Mouse (Mus musculus) hindbrain, embryonic 13.5 days (tissue): ENCODE results near the gene Cnnm2. TPM values are rescaled to one million over a fixed set of nuclear protein-coding genes. Genes with fewer than 3 reads are reported as not detected.

Experiments used
- ATAC-seq: fragments of 200-750 bp; cut with Nextera tagmentation; 2 replicates; pipeline ENCODE4 v1.8.0; 2017; ENCODE audit warnings: moderate TSS enrichment; ENCODE audit not compliant: low FRiP score
- H3K27ac ChIP-seq: fragments of 300-500 bp; sonication (generic); 2 replicates; pipeline ENCODE4 v1.5.1; 2015; ENCODE audit warnings: inconsistent platforms, mild to moderate bottlenecking, moderate library complexity
- H3K27me3 ChIP-seq: fragments of 300-500 bp; sonication (generic); 2 replicates; pipeline ENCODE4 v1.6.1; 2015; ENCODE audit warnings: mild to moderate bottlenecking, inconsistent platforms
- H3K36me3 ChIP-seq: fragments of 300-500 bp; sonication (generic); 2 replicates; pipeline ENCODE4 v1.6.1; 2015; ENCODE audit warnings: mild to moderate bottlenecking, inconsistent platforms
- H3K4me1 ChIP-seq: fragments of 300-500 bp; sonication (generic); replicated peaks from 2 replicates; pipeline ENCODE4 v1.6.1; 2015; ENCODE audit warnings: inconsistent platforms
- H3K4me2 ChIP-seq: fragments of 300-500 bp; sonication (generic); 2 replicates; pipeline ENCODE4 v1.6.1; 2015; ENCODE audit warnings: inconsistent platforms, mild to moderate bottlenecking, moderate library complexity
- H3K4me3 ChIP-seq: fragments of 300-500 bp; sonication (generic); 2 replicates; pipeline ENCODE4 v1.5.1; 2015; ENCODE audit warnings: mild to moderate bottlenecking, inconsistent platforms
- H3K9ac ChIP-seq: fragments of 300-500 bp; sonication (generic); 2 replicates; pipeline ENCODE4 v1.6.1; 2015; ENCODE audit warnings: mild to moderate bottlenecking, inconsistent platforms
- H3K9me3 ChIP-seq: fragments of 300-500 bp; sonication (generic); 2 replicates; pipeline ENCODE4 v1.6.1; 2016; ENCODE audit warnings: inconsistent platforms
- whole genome bisulfite sequencing: fragments of 180-500 bp; shearing (Covaris S2); methylation state at CpG from one replicate; pipeline ENCODE4 v1.1.7; 2015; 5-methylcytosine and 5-hydroxymethylcytosine counted together
- polyA plus RNA-seq: library from polyadenylated mRNA; unstranded; fragments of >200 nt; fragmentation: Nextera tagmentation; extraction: Ambion mirVana; gene quantifications from 2 replicates; pipeline ENCODE4 v1.2.1, GENCODE M21; 2015

Gene Cnnm2
- polyA plus RNA-seq, 1 experiment from 2014 or later: 5.8 TPM

- 87% methylated on average over 17 of the region's 17 CpGs for WGBS
Measured at GRCm38 (mm10) chr19:46863236-46863927, 102.0 kb downstream of the Cnnm2 start.

GRCm38 (mm10) chr19:46864079-46864478, 102.7 kb downstream of the Cnnm2 start:
- H3K4me3 ChIP-seq: no peak overlapping the region
- H3K9ac ChIP-seq: no peak overlapping the region
- H3K9me3 ChIP-seq: no peaks in the 10 kb centered on the region
- 0 out of 2 replicates have a peak, but pooled peaks cover 5% of the 10 kb centered on the region for H3K36me3 ChIP-seq
- no peaks in the 10 kb centered on the region for H3K27me3 ChIP-seq
- H3K4me1 ChIP-seq: peaks cover 3% of the 10 kb centered on the region; the same call in 1 of the 2 replicates
- ATAC-seq: no peak
- H3K4me2 ChIP-seq: no peak overlapping the region
- 65% methylated on average over 6 of the region's 6 CpGs for WGBS
- H3K27ac ChIP-seq: no peak overlapping the region

More at GRCm38 (mm10) chr19:46863236-46863927, 102.0 kb downstream of the Cnnm2 start:
- ATAC-seq: no peak
- Histone ChIP-seq H3K27ac (no peak overlapping the region), H3K9me3 (no peaks in the 10 kb centered on the region), H3K4me2 (no peak overlapping the region), H3K9ac (no peak overlapping the region), H3K36me3 (0 out of 2 replicates have a peak, but pooled peaks cover under 1% of the 10 kb centered on the region), H3K4me1 (0 out of 2 replicates have a peak, but pooled peaks cover 3% of the 10 kb centered on the region), H3K4me3 (no peak overlapping the region), H3K27me3 (no peaks in the 10 kb centered on the region)

GRCm38 (mm10) chr19:46864731-46865331, 103.4 kb downstream of the Cnnm2 start:
- no peak overlapping the region for H3K27ac ChIP-seq
- WGBS: 77% methylated on average over 6 of the region's 6 CpGs
- H3K4me2 ChIP-seq: no peak overlapping the region
- H3K4me1 ChIP-seq: peaks cover 3% of the 10 kb centered on the region; the same call in 1 of the 2 replicates
- no peak for ATAC-seq
- H3K9me3 ChIP-seq: no peaks in the 10 kb centered on the region
- H3K36me3 ChIP-seq: 0 out of 2 replicates have a peak, but pooled peaks cover 5% of the 10 kb centered on the region
- no peak overlapping the region for H3K4me3 ChIP-seq
- no peak overlapping the region for H3K9ac ChIP-seq
- no peaks in the 10 kb centered on the region for H3K27me3 ChIP-seq

- no peak for ATAC-seq
- H3K4me2 ChIP-seq: no peak overlapping the region
Measured at GRCm38 (mm10) chr19:46865381-46865780, 104.0 kb downstream of the Cnnm2 start.

GRCm38 (mm10) chr19:46869049-46869448, 107.7 kb downstream of the Cnnm2 start:
- no peaks in the 10 kb centered on the region for H3K27me3 ChIP-seq
- no peak overlapping the region for H3K4me2 ChIP-seq
- H3K27ac ChIP-seq: no peak overlapping the region
- WGBS: 67% methylated on average over 11 of the region's 11 CpGs
- no peak overlapping the region for H3K4me3 ChIP-seq
- no peak overlapping the region for H3K9ac ChIP-seq
- H3K4me1 ChIP-seq: no peaks in the 10 kb centered on the region; the same call in 1 of the 2 replicates
- no peak for ATAC-seq
- H3K36me3 ChIP-seq: 0 out of 2 replicates have a peak, but pooled peaks cover 10% of the 10 kb centered on the region
- no peaks in the 10 kb centered on the region for H3K9me3 ChIP-seq

More at GRCm38 (mm10) chr19:46865381-46865780, 104.0 kb downstream of the Cnnm2 start:
- Histone ChIP-seq H3K4me1 (peaks cover 3% of the 10 kb centered on the region; the same call in 1 of the 2 replicates), H3K36me3 (0 out of 2 replicates have a peak, but pooled peaks cover 5% of the 10 kb centered on the region), H3K9ac (no peak overlapping the region), H3K4me3 (no peak overlapping the region), H3K27ac (no peak overlapping the region), H3K9me3 (no peaks in the 10 kb centered on the region), H3K27me3 (no peaks in the 10 kb centered on the region)
- WGBS: 91% methylated on average over 4 of the region's 4 CpGs

- Histone ChIP-seq H3K4me2 (no peak overlapping the region), H3K27ac (no peak overlapping the region), H3K4me3 (no peak overlapping the region), H3K9ac (no peak overlapping the region), H3K27me3 (no peaks in the 10 kb centered on the region), H3K9me3 (no peaks in the 10 kb centered on the region), H3K4me1 (no peaks in the 10 kb centered on the region; the same call in 1 of the 2 replicates), H3K36me3 (0 out of 2 replicates have a peak, but pooled peaks cover 10% of the 10 kb centered on the region)
- 12% methylated on average over 6 of the region's 6 CpGs for WGBS
- ATAC-seq: peak; percentile 49; the same call in 1 of the 2 replicates
Measured at GRCm38 (mm10) chr19:46869526-46869925, 108.1 kb downstream of the Cnnm2 start.

- no peaks in the 10 kb centered on the region; the same call in 1 of the 2 replicates for H3K4me1 ChIP-seq
- WGBS: 97% methylated on average over 4 of the region's 4 CpGs
- ATAC-seq: no peak
- H3K9ac ChIP-seq: no peak overlapping the region
- H3K4me3 ChIP-seq: no peak overlapping the region
- H3K9me3 ChIP-seq: no peaks in the 10 kb centered on the region
- no peak overlapping the region for H3K4me2 ChIP-seq
- H3K36me3 ChIP-seq: 0 out of 2 replicates have a peak, but pooled peaks cover 10% of the 10 kb centered on the region
- no peak overlapping the region for H3K27ac ChIP-seq
- no peaks in the 10 kb centered on the region for H3K27me3 ChIP-seq
Measured at GRCm38 (mm10) chr19:46871096-46871495, 109.7 kb downstream of the Cnnm2 start.

GRCm38 (mm10) chr19:46871651-46872050, 110.3 kb downstream of the Cnnm2 start:
- H3K4me2 ChIP-seq: no peak overlapping the region
- WGBS: 83% methylated on average over 7 of the region's 7 CpGs

GRCm38 (mm10) chr19:46873924-46874323, 112.5 kb downstream of the Cnnm2 start:
- no peak overlapping the region for H3K27ac ChIP-seq
- peaks cover 9% of the 10 kb centered on the region; the same call in 1 of the 2 replicates for H3K36me3 ChIP-seq
- H3K9me3 ChIP-seq: no peaks in the 10 kb centered on the region
- no peaks in the 10 kb centered on the region; the same call in 1 of the 2 replicates for H3K4me1 ChIP-seq
- no peak for ATAC-seq
- H3K4me3 ChIP-seq: no peak overlapping the region
- 93% methylated on average over 3 of the region's 3 CpGs for WGBS
- no peaks in the 10 kb centered on the region for H3K27me3 ChIP-seq
- H3K9ac ChIP-seq: no peak overlapping the region
- no peak overlapping the region for H3K4me2 ChIP-seq

More at GRCm38 (mm10) chr19:46871651-46872050, 110.3 kb downstream of the Cnnm2 start:
- ATAC-seq: no peak
- 0 out of 2 replicates have a peak, but pooled peaks cover 10% of the 10 kb centered on the region for H3K36me3 ChIP-seq
- H3K9ac ChIP-seq: no peak overlapping the region; the same call in 1 of the 2 replicates
- no peak overlapping the region for H3K27ac ChIP-seq
- H3K27me3 ChIP-seq: no peaks in the 10 kb centered on the region
- H3K9me3 ChIP-seq: no peaks in the 10 kb centered on the region
- no peak overlapping the region for H3K4me3 ChIP-seq
- H3K4me1 ChIP-seq: no peaks in the 10 kb centered on the region; the same call in 1 of the 2 replicates

- 41% methylated on average over 12 of the region's 12 CpGs for WGBS
- Histone ChIP-seq H3K4me1 (no peaks in the 10 kb centered on the region), H3K36me3 (peaks cover 21% of the 10 kb centered on the region), H3K9ac (no peak overlapping the region), H3K4me3 (no peak overlapping the region), H3K9me3 (no peaks in the 10 kb centered on the region), H3K27ac (no peak overlapping the region), H3K4me2 (no peak overlapping the region), H3K27me3 (no peaks in the 10 kb centered on the region)
- peak; percentile 36; the same call in 1 of the 2 replicates for ATAC-seq
Measured at GRCm38 (mm10) chr19:46875790-46876189, 114.4 kb downstream of the Cnnm2 start.

GRCm38 (mm10) chr19:46877886-46878285, 116.5 kb downstream of the Cnnm2 start:
- Histone ChIP-seq H3K36me3 (peaks cover 33% of the 10 kb centered on the region), H3K4me3 (no peak overlapping the region), H3K9me3 (no peaks in the 10 kb centered on the region), H3K4me1 (no peaks in the 10 kb centered on the region), H3K4me2 (no peak overlapping the region), H3K27ac (no peak overlapping the region), H3K9ac (no peak overlapping the region), H3K27me3 (no peaks in the 10 kb centered on the region)
- no peak for ATAC-seq
- WGBS: 90% methylated on average over 13 of the region's 13 CpGs

- ATAC-seq: no peak
- H3K9ac ChIP-seq: no peak overlapping the region
- no peaks in the 10 kb centered on the region for H3K4me1 ChIP-seq
- peaks cover 36% of the 10 kb centered on the region for H3K36me3 ChIP-seq
- H3K4me2 ChIP-seq: no peak overlapping the region
- H3K4me3 ChIP-seq: no peak overlapping the region
- no peaks in the 10 kb centered on the region for H3K27me3 ChIP-seq
- 53% methylated on average over 13 of the region's 13 CpGs for WGBS
- H3K9me3 ChIP-seq: no peaks in the 10 kb centered on the region
- H3K27ac ChIP-seq: no peak overlapping the region
Measured at GRCm38 (mm10) chr19:46878346-46878745, 117.0 kb downstream of the Cnnm2 start.
